Mouse (Mus musculus): Measurements from ENCODE around the gene C5ar2.

GRCm38 (mm10) chr7:16204791-16205190 is 39.2 kb downstream of the C5ar2 start:
- TF ChIP-seq CTCF (conservative IDR thresholded peaks at IDR 0.05; ENCODE audit: low read length) (no peak), POU5F1 (IDR thresholded peaks at IDR 0.05; ENCODE audit: borderline replicate concordance, low read length) (no peak)

All from E14TG2a.4 (cell line).